Mouse (Mus musculus) bone marrow, adult 2 months (tissue): ENCODE data around the gene Cwc22.

Experiments
- CTCF ChIP-seq: fragments of 200-500 bp; IDR thresholded peaks from 2 replicates; pipeline ENCODE4 v1.5.1; 2011; ENCODE audit warnings: low read length, control low read depth; ENCODE audit not compliant: control insufficient read depth, insufficient read depth
- POLR2A ChIP-seq: fragments of 200-500 bp; IDR thresholded peaks from 2 replicates; pipeline ENCODE4 v1.6.1; 2011; ENCODE audit warnings: low read depth, mild to moderate bottlenecking, control low read depth, low read length, borderline replicate concordance; ENCODE audit not compliant: control insufficient read depth

GRCm38 (mm10) chr2:77873806-77874205 lies 72.4 kb downstream of the Cwc22 start:
- no peak for TF ChIP-seq POLR2A
- TF ChIP-seq CTCF, result no peak
